Mouse (Mus musculus) neural tube, embryonic 12.5 days (tissue): ENCODE results near the gene Dnah17. TPM values are rescaled to one million over a fixed set of nuclear protein-coding genes. Genes with fewer than 3 reads are reported as not detected.

Experiments
- ATAC-seq: fragments of 200-750 bp; cut with Nextera tagmentation; 2 replicates; pipeline ENCODE4 v1.8.0; 2017; ENCODE audit warnings: low read depth, mild to moderate bottlenecking, moderate TSS enrichment, moderate library complexity; ENCODE audit not compliant: low FRiP score
- H3K27ac ChIP-seq: fragments of 300-500 bp; sonication (generic); 2 replicates; pipeline ENCODE4 v1.5.1; 2016
- H3K27me3 ChIP-seq: fragments of 300-500 bp; sonication (generic); replicated peaks from 2 replicates; pipeline ENCODE4 v1.6.1; 2016; ENCODE audit warnings: mild to moderate bottlenecking
- H3K36me3 ChIP-seq: fragments of 300-500 bp; sonication (generic); 2 replicates; pipeline ENCODE4 v1.6.1; 2016; ENCODE audit warnings: mild to moderate bottlenecking
- H3K4me1 ChIP-seq: fragments of 300-500 bp; sonication (generic); 2 replicates; pipeline ENCODE4 v1.6.1; 2016
- H3K4me2 ChIP-seq: fragments of 300-500 bp; sonication (generic); replicated peaks from 2 replicates; pipeline ENCODE4 v1.6.1; 2016; ENCODE audit warnings: mild to moderate bottlenecking
- H3K4me3 ChIP-seq: fragments of 300-500 bp; sonication (generic); 2 replicates; pipeline ENCODE4 v1.5.1; 2016
- H3K9ac ChIP-seq: fragments of 300-500 bp; sonication (generic); 2 replicates; pipeline ENCODE4 v1.6.1; 2016; ENCODE audit warnings: mild to moderate bottlenecking
- H3K9me3 ChIP-seq: fragments of 300-500 bp; sonication (generic); 2 replicates; pipeline ENCODE4 v1.6.1; 2016; ENCODE audit warnings: mild to moderate bottlenecking
- WGBS: fragments of 180-500 bp; shearing (Covaris S2); methylation state at CpG from one replicate; pipeline ENCODE4 v1.1.7; 2016; 5-methylcytosine and 5-hydroxymethylcytosine counted together
- polyA plus RNA-seq: library from polyadenylated mRNA; unstranded; fragments of >200 nt; fragmentation: Nextera tagmentation; extraction: Ambion mirVana; gene quantifications from 2 replicates; pipeline ENCODE4 v1.2.1, GENCODE M21; 2016

Gene Dnah17
- polyA plus RNA-seq, 1 experiment from 2014 or later: 0.27 TPM

DNA sequence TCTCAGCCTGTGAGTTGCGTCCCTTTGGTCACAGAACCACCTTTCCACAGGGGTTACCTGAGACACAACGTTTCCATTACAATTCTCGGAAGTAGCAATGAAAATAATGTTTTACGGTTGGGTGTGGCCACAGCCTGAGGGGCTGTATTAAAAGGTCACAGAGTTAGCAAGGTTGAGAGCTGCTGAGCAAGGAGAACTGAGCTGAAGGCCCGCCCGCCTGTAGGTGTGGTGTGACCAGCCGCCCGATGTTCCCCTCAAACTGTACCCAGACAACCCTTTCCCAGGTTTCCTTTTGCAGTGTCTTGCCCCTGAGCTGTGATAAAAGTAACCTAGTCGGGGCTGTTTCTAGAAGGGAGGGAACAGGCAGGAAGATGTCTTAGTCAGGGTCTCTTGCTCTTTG lies 95.4 kb downstream of the Dnah17 start:
- ATAC-seq: no peak
- Histone ChIP-seq H3K4me1 (no peaks in the 10 kb centered on the region), H3K4me2 (no peak overlapping the region), H3K36me3 (peaks cover 14% of the 10 kb centered on the region; the same call in 1 of the 2 replicates), H3K9me3 (0 out of 2 replicates have a peak, but pooled peaks cover 9% of the 10 kb centered on the region), H3K4me3 (no peak overlapping the region), H3K27ac (no peak overlapping the region), H3K9ac (no peak overlapping the region), H3K27me3 (no peaks in the 10 kb centered on the region)
- 75% methylated on average over 9 of the region's 9 CpGs for WGBS

DNA sequence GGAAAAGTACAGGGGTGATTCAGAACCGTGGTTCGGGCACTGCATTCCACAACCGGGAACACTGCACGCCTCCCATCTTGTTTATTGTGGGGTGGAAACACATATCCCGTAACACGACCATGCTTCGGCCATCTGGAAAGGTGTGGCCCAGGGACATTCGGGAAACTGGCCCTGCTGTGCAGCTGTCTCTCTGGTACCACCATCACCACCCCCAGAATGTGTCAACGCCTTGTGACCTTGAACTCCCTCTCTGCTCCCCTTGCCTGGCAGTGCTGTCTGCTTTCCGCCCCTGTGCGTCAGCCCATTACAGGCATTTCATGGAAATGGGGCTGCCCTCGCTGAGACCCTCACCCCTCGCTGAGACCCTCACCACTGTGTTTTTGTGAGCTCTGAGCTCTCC lies 96.0 kb downstream of the Dnah17 start:
- Histone ChIP-seq H3K4me3 (no peak overlapping the region), H3K27me3 (no peaks in the 10 kb centered on the region), H3K9me3 (0 out of 2 replicates have a peak, but pooled peaks cover 9% of the 10 kb centered on the region), H3K4me2 (no peak overlapping the region), H3K36me3 (peaks cover 14% of the 10 kb centered on the region; the same call in 1 of the 2 replicates), H3K27ac (no peak overlapping the region), H3K4me1 (no peaks in the 10 kb centered on the region), H3K9ac (no peak overlapping the region)
- 84% methylated on average over 13 of the region's 13 CpGs for WGBS
- ATAC-seq: no peak

DNA sequence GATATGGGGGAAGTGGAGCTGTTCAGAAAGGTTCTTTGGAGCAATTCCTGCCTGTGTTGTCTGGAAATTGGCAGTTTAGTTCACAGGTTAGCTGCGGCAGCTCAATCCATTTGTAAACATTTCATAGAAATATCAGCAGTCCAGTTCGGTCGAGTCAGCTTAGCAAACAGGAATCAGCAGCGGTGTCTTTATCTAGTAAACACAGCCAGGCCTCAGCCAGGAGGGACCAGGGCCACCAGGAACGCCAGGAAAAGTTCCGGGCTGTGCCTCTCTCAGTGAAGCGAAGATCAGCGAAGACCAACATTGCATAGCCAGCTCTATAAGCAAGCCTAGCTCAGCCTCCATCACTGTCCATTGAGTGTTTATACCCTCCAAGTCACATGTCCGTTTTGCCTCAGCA lies 99.3 kb downstream of the Dnah17 start:
- WGBS: 96% methylated on average over 9 of the region's 9 CpGs
- Histone ChIP-seq H3K36me3 (peaks cover 24% of the 10 kb centered on the region), H3K9ac (no peak overlapping the region), H3K4me3 (no peak overlapping the region), H3K9me3 (0 out of 2 replicates have a peak, but pooled peaks cover 9% of the 10 kb centered on the region), H3K4me2 (no peak overlapping the region), H3K27me3 (no peaks in the 10 kb centered on the region), H3K27ac (no peak overlapping the region), H3K4me1 (no peaks in the 10 kb centered on the region)
- ATAC-seq: no peak

DNA sequence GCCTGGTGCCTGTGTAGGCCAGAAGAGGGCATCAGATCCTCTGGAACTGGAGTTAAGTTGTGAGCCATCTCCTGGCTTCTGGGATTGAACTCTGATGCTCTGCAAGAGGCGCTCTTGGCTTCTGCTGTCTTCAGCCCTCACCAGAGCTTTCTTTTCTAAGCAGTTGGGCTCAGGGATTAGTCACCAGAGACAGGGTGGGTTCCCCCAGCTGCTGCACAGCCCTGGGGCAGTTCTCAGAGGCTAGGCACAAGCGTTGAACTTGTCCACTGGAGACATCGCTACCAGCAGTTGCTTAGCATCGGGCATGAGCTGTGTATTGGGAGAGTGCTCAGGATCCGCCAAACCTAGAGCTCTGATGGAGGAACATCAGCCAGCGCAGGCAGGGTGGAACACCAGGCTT lies 101.3 kb downstream of the Dnah17 start:
- Histone ChIP-seq H3K4me2 (no peak overlapping the region), H3K27me3 (no peaks in the 10 kb centered on the region), H3K4me3 (no peak overlapping the region), H3K27ac (no peak overlapping the region), H3K9ac (no peak overlapping the region), H3K36me3 (peaks cover 40% of the 10 kb centered on the region), H3K9me3 (0 out of 2 replicates have a peak, but pooled peaks cover 9% of the 10 kb centered on the region), H3K4me1 (no peaks in the 10 kb centered on the region)
- WGBS: 94% methylated on average over 6 of the region's 6 CpGs
- no peak for ATAC-seq

DNA sequence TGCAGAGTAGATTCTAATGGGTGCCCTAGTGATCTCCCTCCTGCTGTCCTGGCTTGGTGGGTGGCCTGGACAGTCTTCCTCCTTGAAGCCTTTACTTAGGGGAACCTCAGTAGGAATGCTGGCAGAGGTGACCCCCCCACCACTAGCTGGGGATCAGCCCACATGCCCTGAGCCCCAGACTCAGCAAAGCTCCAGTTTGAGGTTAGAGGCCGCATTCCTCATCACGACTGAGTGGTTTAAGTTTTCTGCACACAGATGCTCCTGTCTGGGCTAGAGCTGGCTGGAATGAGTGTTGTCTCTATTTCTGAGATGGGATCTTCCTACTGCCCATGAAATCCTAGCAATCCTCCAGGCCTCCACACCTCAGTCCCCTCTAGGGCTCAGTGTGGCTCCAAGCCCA lies 106.3 kb downstream of the Dnah17 start:
- ATAC-seq: no peak
- H3K36me3 ChIP-seq: peaks cover 59% of the 10 kb centered on the region
- no peak overlapping the region for H3K4me3 ChIP-seq
- no peaks in the 10 kb centered on the region for H3K27me3 ChIP-seq
- no peak overlapping the region for H3K9ac ChIP-seq
- H3K27ac ChIP-seq: no peak overlapping the region
- no peaks in the 10 kb centered on the region for H3K4me1 ChIP-seq
- H3K9me3 ChIP-seq: no peaks in the 10 kb centered on the region
- no peak overlapping the region for H3K4me2 ChIP-seq
- WGBS: 89% methylated on average over 2 of the region's 2 CpGs

DNA sequence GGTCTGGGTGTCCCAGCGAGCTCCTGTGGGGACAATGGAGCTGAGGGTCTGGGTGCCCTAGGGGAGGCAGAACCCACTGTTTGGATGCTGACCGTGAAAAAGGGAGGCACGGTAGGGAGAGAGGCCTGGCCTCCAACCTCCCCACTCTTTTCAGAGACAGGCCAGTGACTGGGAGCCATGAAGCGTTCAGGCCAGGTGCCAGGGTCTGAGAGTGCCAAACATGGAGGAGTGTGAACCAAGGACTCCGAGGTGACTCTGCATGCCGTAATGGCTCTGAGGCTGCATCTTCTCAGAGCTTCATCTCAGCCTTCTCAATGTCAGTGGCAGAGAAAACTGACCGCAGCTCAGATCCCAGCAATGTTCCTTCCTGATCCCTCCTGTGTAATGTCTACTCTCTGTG lies 107.0 kb downstream of the Dnah17 start:
- 93% methylated on average over 7 of the region's 7 CpGs for WGBS
- no peak overlapping the region for H3K9ac ChIP-seq
- H3K36me3 ChIP-seq: peaks cover 62% of the 10 kb centered on the region
- no peak overlapping the region for H3K4me3 ChIP-seq
- no peak overlapping the region for H3K4me2 ChIP-seq
- H3K4me1 ChIP-seq: no peaks in the 10 kb centered on the region
- H3K27me3 ChIP-seq: no peaks in the 10 kb centered on the region
- H3K27ac ChIP-seq: no peak overlapping the region
- ATAC-seq: no peak
- H3K9me3 ChIP-seq: no peaks in the 10 kb centered on the region

DNA sequence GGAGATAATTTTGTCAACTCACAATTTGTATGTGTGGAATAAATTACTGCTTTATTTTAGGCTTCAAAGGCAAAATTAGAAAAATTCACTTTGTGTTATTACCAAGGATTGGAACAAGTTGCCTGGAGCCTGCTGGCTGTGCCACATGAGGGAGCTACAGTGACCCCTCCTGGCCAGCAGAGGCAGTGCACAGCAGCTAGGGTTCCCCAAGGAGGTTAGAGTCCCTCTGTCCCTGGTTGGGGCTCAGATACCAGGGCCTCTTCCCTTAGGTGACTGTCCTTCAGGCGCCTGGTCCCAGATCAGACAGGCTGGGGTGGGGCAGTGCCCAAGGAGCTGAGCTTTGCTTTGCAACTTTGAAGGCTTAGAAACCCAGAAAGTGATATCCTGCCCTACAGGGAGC lies 108.6 kb downstream of the Dnah17 start:
- 0 out of 2 replicates have a peak, but pooled peaks have one; percentile 13 for ATAC-seq
- H3K4me2 ChIP-seq: no peak overlapping the region
- H3K27ac ChIP-seq: no peak overlapping the region
- H3K4me1 ChIP-seq: no peaks in the 10 kb centered on the region
- no peaks in the 10 kb centered on the region for H3K9me3 ChIP-seq
- H3K9ac ChIP-seq: no peak overlapping the region
- 65% methylated on average over 1 of the region's 1 CpGs for WGBS
- H3K4me3 ChIP-seq: no peak overlapping the region
- H3K36me3 ChIP-seq: peaks cover 71% of the 10 kb centered on the region
- H3K27me3 ChIP-seq: no peaks in the 10 kb centered on the region

DNA sequence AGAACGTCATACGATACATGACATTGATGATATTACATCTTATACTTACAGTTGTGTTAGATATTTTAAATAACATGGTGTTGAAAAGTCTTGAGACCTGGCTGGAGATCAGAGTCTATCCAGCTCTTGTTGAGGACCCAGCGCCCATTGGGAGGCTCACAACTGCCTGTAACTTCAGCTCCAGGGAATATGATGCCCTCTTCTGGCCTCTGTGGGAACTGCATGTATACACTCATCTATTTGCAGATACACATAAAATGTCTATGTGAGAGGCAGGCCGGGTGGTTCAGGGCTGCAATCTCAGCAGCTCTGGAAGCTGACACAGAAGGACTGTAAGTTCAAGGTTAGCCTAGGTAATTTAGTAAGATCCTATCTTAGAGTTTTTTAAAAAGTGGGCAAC lies 112.1 kb downstream of the Dnah17 start:
- H3K4me3 ChIP-seq: no peak overlapping the region
- no peak overlapping the region for H3K4me2 ChIP-seq
- no peak for ATAC-seq
- peaks cover 4% of the 10 kb centered on the region; the same call in 1 of the 2 replicates for H3K4me1 ChIP-seq
- H3K36me3 ChIP-seq: peaks cover 66% of the 10 kb centered on the region
- no peaks in the 10 kb centered on the region for H3K27me3 ChIP-seq
- 95% methylated on average over 4 of the region's 4 CpGs for WGBS
- no peak overlapping the region for H3K27ac ChIP-seq
- H3K9ac ChIP-seq: no peak overlapping the region
- H3K9me3 ChIP-seq: no peaks in the 10 kb centered on the region

DNA sequence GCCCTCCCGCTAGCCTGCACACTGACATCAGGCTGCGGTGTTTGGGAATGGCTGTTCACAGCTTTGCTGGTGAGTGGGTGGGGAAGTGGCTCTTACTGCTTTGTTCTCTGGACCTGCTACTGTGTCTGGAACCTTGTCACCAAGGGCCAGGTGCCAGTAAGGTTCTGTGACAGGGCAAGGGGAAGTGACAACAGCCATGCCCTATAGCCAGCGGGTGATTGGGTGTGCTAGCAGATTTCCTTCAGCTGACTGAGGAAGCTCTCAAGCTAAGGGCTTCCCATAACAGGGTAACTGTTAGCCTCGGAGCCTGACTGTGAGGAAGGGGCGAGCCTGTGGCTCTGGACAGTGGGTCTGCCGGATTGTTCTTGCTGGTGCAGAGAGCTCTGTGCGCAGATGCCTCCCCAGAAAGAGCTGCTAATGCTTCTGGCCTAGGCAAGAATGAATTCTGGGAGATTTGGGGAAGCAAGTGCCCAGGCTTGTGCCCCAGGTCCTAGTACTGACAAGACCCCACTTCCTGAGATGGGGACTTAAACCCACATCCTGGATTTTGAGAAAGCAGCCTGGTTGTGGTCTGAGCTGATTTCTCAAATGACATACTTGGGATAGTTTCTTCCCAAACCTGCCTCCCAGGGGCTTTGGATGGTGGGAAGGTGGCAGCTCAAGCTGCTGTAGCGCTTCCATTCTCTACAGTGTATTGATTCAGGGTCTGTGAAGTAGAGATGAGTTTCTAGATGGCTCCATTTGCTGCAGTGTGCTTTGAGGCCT lies 114.9 kb downstream of the Dnah17 start:
- 88% methylated on average over 8 of the region's 8 CpGs for WGBS
- Histone ChIP-seq H3K4me2 (no peak overlapping the region), H3K4me1 (peaks cover 17% of the 10 kb centered on the region), H3K27me3 (no peaks in the 10 kb centered on the region), H3K9ac (no peak overlapping the region), H3K36me3 (peaks cover 53% of the 10 kb centered on the region), H3K27ac (no peak overlapping the region), H3K9me3 (no peaks in the 10 kb centered on the region), H3K4me3 (no peak overlapping the region)
- ATAC-seq: no peak

DNA sequence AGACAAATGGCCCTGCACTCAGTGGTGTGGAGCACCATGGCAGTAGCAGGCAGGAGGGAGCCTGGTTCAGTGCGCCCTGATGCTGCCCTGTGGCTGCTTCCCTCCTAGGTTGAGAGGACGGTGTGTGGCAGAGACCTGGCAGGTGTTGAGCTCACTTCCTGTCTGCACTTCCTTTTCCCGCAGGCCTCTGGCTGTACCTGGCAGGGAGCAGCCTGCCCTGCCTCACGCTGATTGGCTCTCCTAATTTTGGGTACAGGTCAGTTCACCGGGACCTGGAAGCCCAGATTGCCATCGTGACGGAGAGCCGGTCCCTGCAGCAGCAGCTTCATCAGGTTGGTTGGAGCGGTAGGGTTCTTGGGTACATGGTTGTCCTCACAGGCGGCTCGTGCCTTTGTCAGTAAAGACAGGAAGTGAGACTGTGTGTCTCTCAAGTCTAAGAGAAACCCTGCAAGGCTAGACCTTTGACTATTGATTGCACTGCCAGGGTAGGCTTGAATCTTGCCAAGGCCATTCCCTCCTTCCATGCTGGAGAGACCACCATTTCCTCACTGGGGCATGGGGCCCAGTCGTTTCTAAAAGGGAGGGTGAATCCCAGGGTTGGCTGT lies 115.9 kb downstream of the Dnah17 start:
- no peak for ATAC-seq

DNA sequence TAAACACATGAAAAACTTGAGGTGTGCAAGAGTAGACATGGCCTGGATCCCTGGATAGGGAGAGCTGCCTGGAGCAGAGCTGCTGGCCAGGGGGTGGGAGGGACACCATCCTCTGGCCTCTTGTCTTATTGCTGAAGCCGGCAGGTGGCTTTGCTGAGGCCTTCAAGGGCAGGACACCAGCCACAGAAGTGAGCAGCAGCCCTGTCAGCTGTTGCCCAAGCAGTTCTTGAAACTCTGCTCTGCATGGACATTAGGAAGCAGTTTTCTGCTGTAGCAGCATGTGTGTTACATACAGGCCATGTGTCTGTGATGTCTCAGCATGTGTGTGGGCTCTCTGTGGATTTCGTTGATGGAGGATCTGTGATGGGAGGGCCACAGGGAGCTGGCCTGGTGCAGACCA lies 117.1 kb downstream of the Dnah17 start:
- no peak for ATAC-seq
- Histone ChIP-seq H3K9ac (no peak overlapping the region), H3K27me3 (no peaks in the 10 kb centered on the region), H3K4me1 (peaks cover 28% of the 10 kb centered on the region), H3K36me3 (peaks cover 36% of the 10 kb centered on the region), H3K27ac (no peak overlapping the region), H3K9me3 (no peaks in the 10 kb centered on the region), H3K4me2 (no peak overlapping the region), H3K4me3 (no peak overlapping the region)
- WGBS: 73% methylated on average over 2 of the region's 2 CpGs

More for the DNA sequence above, 115.9 kb downstream of the Dnah17 start:
- H3K36me3 ChIP-seq: peaks cover 45% of the 10 kb centered on the region
- peaks cover 21% of the 10 kb centered on the region for H3K4me1 ChIP-seq
- 87% methylated on average over 12 of the region's 12 CpGs for WGBS
- no peak overlapping the region for H3K4me3 ChIP-seq
- no peak overlapping the region for H3K4me2 ChIP-seq
- no peak overlapping the region for H3K27ac ChIP-seq
- no peaks in the 10 kb centered on the region for H3K27me3 ChIP-seq
- no peaks in the 10 kb centered on the region for H3K9me3 ChIP-seq
- H3K9ac ChIP-seq: no peak overlapping the region

DNA sequence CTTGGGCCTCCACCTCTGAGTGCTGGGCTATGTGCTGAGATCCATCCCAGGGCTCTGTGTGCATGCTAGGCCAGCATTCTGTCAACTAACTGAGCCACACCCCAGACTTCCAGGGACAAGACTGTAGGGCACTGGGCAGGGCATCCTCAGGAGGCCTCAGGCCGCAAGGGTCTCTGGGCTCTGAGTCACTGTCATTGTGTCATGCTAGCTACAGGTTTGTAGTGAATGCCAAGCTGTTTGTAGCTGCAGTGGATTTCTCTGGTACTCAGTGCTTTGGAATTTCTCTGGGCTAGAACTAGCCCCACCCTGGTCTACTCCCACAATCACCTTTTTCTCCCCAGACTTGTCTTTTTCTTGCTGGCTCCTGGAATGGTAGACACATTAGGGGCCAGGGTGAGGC lies 117.8 kb downstream of the Dnah17 start:
- no peak overlapping the region for H3K4me2 ChIP-seq
- 78% methylated on average over 1 of the region's 1 CpGs for WGBS

More for the DNA sequence above, 117.8 kb downstream of the Dnah17 start:
- Histone ChIP-seq H3K4me1 (peaks cover 31% of the 10 kb centered on the region), H3K4me3 (no peak overlapping the region), H3K36me3 (peaks cover 29% of the 10 kb centered on the region), H3K27ac (no peak overlapping the region), H3K9me3 (no peaks in the 10 kb centered on the region), H3K9ac (no peak overlapping the region), H3K27me3 (no peaks in the 10 kb centered on the region)
- ATAC-seq: no peak
